Mouse (Mus musculus) layer of hippocampus, postnatal 14 days (tissue): ENCODE measurements around the gene Kbtbd13. TPM values are rescaled to one million over a fixed set of nuclear protein-coding genes. Genes with fewer than 3 reads are reported as not detected.
A peak's percentile ranks its signal among the peaks of the same experiment; 100 is the strongest.

Experiments used
- DNase-seq, 2 experiments: peaks; one replicate each; pipeline ENCODE4 v3.0.0; 2021 to 2022; ENCODE audit warnings: low spot score in 2 of 2, mixed read lengths in 1 of 2
- total RNA-seq, 2 experiments: library from RNA; stranded (reverse); gene quantifications; 2 replicates each; pipeline ENCODE4 v1.2.3; 2021

Gene Kbtbd13
- total RNA-seq, 2 experiments from 2014 or later = 0.21 to 0.25 TPM

DNA sequence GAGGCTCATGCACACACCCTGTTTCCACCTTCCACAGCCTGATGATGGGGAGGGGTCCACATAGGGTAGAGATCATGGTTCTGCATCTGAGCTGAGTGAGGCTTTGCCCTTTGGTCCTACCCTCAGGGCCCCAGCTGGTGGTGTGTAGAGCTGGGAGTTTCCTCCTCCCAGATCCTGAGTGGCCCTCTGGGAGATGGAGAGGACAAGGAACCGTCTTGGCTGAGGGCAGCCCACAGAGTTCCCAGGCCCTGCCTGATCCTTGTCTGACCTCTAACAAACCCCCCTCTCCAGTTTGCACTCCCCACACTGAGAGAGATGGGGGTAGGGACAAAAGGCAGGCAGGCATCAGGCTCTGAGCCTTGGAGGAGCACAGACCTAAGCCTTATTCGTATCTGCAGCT is 2.9 kb upstream of the Kbtbd13 start:
- no peak for DNase-seq

DNA sequence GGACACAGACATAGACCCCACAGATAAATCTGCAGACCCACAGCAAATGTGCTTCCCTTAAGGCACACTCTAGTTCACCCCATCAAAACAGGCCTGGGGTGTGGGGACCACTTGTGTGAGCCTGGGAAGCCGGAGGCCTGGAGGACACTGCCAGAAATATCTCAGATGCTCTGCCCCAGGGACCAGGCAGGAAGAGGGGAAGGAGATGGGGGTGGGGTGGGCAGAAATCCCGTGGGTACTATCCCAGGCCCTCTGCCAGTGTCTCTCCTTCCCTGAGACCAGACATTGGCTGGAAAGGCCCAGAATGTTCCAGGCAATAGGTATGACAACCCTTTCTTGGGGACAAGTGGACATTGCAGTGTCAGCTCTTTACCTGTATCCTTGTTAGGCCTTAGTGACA is 2.2 kb upstream of the Kbtbd13 start:
- DNase-seq = no peak

DNA sequence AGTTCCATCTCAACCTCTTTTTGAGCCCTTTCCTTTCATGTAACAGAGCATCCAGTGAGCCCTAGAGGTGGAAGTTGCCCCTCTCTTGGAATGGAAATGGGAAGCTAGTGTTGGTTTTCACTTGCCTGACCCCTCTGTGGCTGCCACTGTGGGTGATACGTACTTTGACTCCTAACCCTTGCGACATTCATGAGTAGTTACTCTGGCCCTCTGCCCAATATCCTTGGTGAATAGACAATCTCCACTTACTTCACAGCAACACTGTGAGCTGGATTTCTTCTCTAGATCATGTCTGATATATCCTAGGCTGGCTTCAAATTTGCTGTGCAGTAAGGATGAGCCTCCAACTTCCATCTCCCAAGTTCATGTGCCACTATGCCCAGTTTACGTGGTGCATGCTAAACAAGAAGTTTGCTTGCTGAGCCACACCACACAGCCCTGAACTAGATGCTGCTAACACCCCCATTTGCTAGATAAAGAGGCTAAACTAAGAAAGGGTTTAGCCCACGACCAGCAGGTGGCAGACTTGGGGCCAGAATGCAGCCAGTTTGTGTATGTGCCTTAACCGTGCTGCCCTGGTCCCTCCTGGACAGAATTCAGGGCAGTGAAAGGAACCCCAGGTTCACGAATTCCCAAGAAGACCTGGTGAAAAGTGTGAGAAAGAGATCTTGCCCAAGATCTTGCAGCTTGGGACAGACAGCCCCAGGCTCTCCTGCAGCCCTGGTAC is 1.3 kb upstream of the Kbtbd13 start:
- DNase-seq = peak; percentile 28 to 40

DNA sequence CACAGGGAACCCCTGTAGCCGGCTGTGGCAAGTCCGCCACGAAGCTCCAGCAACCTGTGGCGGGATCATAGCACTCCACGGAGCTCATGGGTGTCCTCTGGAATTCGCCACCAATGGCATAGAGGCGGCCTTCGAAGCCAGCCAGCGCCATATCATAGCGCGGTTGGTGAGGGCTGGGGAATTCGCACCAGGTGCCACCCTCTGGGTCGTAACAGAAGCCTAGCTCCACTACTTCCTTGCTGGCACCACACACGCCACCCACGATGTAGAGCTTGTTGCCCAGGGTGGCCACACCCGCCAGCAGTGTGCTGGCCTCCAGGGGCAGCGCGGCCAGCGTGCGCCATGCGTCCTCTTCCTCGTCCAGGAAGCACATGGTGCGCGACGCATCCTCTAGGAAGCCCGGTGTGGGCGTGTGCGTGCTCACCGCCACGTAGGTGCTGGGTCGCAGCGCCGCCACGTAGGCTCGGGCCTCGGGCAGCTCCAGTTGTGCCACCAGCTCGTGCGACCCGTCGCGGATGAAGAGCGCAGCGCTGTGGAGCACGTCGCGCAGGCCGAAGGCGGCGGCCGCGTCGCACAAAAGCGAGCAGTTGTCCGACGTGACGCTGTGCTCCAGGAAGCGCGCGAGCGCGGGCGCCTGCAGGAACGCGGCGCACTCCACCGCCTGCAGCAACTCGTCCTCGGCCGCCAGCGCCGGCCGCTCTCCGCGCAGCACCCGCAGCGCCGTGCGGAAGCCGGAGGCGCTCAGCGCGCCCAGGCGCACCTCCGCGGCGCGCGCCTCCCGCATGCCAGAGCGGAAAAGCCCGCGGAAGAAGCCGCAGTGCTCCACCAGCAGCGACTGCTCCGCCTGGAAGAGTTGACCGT is 470 bp downstream of the Kbtbd13 start:
- no peak for DNase-seq

DNA sequence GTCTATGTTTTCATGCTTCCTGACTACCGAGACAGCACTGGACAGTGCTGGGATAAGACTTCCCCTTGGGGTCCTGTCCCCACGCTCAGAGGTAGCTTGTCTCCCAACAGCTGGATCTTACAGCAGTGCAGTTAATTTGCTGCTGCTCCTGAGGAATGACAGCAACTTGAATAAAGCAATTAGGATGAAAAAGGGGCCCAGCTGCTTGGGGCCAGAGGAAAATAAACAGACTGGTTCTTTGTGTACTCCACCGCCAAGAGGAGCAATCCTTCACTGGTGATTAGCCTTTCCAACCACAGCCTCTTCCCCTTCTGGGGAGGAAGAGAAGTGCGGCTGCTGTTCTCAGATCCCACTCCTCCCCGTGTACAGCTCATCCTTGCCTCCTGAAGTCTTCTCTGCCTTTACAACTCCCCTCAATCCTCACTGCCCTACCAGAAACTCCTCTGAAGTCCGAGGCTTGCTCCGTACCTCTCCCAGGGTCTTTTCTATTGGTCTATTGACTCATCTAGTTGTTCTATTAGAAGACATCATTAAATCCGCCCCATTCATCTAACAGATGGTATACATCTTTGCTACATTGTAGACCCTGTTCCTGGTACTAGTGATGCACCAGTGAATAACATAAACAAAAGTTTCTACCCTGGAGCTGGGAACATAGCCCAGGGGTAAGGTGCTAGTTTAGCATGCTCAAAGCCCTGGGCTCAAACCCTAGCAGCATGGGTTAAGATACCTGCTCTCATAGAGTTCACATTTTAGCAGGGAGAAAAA is 4.9 kb downstream of the Kbtbd13 start:
- no peak for DNase-seq

DNA sequence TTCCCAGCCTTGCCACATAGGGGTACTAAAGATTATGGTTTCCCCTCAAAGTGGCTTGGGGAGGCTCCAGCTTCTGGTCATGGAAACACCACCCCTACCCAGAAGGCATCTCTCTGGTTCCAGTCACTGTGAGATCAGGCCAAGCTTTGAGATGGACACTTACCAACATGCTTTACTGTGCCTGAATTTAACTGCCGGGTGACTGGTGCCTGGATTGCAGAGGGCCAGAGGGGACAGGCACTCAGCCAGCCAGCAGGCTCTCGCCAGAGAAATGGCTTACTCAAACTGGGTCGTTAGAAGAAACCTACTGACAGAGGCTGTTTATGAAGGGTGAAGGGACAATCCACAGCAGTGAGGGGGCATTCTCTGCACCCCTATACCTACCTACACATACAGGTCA is 7.2 kb downstream of the Kbtbd13 start:
- no peak for DNase-seq

DNA sequence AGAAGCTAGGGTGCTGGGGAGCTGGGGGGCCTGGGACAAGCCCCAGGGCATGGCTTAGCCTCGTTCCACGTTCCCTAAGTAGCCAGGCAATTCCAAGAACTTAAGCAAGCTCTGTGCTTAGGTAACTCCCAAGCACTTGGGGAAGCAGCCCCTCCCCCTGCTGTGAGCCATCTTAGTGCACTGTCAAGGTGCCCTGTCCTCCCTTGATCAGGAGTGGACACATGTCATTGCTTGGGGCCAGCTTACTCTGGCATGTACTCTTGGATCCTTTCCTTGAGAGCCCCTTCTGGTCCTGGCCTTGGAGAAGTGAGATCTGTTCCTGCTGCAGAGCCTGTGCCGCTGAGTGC is 8.7 kb downstream of the Kbtbd13 start:
- DNase-seq = no peak

DNA sequence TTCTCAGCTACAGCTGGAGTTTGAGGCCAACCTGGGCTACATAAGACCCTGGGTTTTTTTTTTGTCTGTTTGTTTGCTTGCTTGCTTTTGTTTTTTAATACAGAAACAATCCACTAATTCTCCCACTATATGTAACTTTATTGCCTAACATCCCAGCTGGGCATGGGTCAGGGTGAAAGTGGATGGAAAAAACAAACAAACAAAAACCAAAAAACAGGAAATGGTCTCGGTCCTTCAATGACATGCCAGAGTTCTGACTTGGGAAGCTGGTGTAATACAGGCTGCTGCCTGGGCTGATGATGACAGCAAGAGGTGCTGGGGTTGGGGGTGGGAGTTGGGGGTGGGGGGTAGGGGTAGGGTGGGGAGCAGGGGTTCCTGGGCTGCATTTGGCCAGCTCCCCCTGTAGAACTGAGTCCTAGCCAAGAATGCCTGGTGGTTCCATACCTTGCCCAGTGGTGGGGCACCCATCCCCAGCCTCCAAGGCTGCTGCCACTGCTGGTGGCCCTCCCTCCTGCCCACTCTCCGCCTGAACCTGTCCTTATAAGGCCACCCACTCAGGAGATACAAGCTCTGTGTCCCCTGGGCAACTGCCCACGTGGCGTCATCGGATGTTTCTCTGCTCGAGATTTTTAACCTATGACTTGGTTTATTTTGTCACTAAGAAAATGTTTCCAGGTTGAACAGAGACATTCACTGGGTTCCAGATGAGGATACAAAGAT is 9.3 kb downstream of the Kbtbd13 start:
- no peak for DNase-seq

DNA sequence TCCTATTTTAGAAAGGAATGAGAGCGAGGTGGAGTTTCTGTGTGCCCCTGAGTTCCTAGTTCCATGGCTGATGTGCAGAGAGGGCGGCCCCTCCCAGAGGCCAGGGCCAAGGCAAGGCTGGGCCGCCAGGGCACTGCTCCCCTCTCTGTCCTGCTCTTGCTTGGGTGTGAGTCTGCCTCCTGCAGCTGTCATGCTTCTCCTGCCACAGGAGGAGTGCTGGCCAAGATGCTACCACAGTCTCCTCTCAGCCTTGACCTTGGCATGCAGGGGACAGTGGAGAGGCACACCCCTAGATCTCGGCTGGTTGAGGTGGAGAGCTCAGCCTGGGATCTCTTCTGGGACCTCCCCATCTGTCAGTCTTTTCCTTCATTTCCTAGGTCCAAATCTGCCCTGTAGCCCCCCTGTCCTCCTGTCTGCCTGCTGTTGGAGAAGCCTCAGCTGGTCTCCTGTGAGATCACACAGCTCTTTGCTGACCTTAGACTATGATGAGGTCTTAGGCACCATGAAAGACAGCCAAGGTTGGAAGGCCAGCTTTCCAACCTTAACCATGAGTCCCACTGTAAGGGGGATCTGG is 10.3 kb downstream of the Kbtbd13 start:
- no peak for DNase-seq

DNA sequence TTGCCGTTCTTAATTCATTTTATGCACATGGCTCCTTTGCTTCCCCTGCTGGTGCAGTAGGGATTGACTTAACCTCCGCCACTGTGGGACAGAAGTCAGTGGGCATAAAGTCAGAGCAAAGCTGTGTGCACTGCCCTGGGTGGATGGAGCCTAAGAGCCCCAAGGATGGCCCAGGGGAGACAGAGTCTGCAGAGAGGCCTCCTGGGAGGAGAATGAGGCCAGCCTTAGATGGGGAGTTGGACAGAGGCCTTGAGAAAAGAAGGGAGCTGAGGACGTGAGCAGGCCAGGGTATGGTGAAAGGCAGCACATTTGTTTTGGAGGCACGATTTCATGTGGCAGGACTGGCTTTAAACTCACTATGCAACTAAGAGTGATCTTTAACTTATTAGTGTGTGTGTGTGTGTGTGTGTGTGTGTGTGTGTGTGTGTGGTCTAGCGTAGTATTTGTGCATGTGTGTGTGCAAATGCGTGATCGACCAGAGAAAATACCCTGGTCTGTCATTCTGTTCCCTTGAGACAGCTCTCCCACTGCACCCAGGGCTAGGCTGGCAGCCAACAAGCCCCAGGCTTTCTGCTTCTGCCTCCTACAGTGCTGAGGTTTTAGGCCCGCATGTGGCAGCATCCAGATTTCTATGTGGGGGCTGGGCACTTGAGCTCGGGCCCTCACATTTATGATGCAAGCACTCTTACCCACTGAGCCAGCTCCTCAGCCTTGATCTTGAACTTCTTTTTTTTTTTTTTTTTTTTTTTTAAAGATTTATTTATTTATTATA is 16.1 kb downstream of the Kbtbd13 start:
- peak; percentile 32 to 47 for DNase-seq

DNA sequence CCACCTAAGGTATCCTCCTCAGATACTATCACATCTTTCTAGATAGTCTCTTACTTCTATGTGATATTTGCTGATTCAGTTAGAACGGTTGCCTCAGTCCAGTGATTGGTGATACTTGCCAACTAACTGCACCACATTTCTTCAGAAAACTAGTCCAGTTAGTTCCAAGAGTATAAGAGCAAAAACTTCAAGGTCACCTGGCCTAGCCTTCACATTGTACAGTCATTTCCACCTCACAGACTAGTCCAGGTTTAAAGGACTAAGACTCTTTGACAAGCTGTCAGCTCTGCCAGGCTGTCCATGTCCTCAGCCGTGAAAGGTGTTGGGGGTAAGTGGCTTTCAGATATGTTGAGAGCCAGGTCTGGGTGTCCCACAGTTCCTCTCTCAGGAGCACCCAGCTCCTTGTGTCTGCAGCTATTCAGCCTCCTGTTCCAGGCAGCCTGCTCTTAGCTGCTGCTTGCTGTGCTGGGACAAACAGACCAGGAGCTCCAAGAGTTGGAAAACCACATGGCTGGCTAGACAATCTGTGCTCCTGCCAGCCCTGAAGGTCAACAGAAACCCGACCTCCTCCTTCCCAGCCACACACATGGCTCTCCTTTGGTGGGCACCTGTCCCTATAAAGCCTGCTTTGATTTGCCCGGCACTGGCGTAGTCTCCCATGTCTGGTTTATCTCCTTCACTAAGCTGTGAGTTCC is 16.8 kb downstream of the Kbtbd13 start:
- no peak for DNase-seq

DNA sequence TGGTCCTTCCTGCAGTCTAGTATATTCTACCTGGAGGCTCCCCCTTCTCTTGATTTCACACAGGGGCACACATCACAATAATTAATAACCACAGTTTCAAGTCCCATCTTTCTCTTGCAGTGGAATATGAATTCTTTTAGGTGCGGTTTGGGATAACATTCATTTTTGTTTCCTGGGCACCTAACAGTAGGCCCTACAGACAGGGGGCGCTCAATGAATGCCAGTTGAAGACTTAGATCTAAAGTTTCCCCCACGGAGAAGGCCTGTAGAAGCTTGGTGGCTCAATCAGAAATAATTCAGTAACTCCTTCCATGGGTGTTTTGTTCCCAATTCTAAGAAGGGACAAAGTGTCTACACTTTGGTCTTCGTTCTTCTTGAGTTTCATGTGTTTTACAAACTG is 19.0 kb downstream of the Kbtbd13 start:
- no peak for DNase-seq

DNA sequence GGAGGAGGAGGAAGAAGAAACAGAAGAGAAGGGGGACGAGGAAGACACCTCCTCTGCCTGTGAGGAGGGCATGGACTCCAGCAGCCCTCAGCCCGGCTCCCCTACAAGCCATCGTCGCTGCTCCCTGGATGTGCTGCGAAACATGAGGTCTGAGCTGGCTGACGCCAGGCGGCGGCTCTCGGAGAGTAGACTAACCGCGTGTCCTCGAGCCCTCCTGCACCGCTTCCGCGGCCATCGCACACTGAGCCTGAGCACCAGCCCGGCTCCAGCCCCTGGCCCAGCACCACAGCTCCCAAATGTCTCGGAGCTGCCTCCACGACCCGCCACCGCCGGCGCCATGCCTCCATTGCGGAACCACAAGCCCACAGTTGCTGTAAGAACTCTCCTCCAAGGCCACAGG is 19.7 kb downstream of the Kbtbd13 start:
- DNase-seq = no peak

DNA sequence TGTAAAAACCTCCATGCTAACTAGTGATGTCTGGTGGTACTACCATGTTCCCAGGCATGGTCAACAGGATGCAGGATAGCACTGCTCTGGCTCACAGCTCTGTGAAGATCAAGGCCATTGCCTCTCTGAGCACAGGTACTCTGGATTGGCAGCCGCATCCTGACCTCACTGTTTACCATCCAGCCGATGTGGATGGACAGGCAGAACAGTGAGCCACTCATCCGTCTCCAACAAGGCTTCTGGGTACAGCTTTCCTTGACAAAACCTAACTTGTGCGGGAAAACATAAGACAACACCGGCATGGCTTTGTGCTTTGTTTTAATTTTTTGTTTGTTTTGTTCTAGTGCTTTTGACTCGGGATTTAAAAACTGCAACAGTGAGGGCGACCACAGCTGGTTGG is 25.7 kb downstream of the Kbtbd13 start:
- DNase-seq = no peak

DNA sequence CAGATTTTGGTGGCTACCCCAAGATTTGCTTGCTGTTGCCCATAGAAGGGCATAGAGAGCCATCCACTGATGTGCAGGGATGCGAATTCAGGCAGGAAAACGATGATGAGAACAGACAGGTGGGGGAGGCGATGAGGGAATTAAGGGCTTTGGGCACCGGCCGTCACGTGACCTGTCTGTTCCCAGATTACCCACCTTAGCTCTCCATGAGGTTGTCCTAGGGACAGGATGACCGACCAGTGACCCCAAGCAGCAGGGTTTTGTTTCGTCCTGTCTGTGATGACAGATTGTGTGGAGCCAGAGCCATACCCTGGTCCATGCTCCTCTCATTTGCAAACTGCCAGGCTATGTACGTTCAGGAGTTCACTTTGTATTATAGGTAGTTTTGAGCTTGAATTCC is 27.8 kb downstream of the Kbtbd13 start:
- DNase-seq = no peak

DNA sequence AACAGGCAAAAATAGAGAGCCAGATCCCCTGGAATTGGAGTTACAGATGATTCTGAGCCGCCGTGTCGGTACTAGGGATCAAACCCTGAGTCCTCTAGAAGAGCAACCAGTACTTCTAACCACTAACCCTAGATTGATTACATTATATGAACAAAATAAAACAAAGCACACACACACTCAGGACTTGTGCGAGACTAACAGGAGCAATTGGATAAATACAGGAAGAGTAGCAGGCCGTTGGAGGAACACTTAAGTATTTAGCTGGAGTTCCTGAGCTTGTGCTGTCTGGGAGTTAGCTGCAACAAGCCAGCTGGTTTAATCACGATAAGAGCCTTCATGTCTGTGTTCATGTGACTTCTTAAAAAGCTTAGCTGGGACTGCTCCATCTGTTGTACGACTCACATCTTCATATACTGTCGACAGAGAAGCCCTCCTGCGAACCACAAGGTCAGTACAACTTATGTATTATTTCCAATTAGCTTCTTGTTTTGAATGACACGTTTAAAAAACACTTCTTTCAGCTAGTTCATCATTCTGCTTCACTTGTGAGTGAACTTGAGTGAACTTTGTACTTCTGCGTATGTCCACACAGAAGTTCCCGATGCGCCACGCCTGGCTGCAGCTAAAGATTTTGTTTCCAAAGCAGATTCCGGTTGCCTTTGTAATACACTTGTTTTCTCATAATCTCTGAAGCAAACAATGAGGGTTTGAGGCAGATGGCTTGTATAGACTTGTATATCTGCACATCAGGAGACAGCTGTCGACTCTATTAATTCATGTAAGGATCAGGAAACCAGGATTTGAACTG is 30.6 kb downstream of the Kbtbd13 start, which contains the start of gene Ubap1l:
TSS of gene Ubap1l (plus strand) at position 401 of the 808 bp plus-strand sequence.
- DNase-seq = no peak

DNA sequence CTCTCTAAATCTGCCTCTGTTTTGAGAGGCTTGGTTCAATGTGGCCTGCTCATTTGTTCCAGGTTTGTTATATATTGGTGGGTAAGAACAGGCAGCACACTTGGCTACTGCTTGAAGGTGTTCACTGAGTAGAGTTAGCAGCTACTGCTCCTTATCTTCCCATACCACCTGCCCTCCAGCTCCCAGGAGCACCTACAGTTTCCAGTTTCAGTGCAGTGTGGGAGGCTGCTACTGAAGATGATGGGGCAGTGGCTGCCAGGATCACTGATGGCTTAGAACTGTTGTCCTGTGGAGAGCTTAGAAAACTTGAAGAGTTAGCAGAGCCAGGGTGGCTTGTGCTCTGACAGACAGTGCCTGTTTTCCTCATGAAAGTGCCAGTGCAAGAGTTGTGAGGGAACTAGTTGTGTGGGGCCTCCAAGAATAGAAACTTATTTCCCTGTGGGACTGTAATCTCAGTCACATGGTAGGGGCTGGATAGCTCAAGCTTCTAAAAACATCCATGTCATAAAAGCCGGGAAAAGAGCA is 32.4 kb downstream of the Kbtbd13 start:
- DNase-seq = no peak

DNA sequence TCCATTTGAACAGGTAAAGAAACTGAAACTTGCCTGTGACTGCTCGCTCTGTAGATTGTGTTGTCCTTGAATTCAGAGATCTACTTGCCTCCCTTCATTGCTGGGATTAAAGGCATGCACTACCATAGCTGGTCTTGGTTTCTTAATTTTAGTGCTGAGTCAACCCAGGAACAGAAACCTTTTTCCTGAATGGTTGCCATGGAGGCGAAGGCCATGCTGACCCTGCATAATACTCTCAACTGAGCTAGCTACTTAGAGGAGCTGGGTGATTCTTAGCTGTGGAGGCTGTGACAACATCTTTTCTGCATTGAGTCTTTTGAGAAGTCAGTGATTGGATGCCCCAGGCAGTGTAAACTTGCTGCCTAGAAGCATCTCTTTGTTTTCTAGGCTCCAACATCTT is 34.5 kb downstream of the Kbtbd13 start:
- no peak for DNase-seq
